Mouse (Mus musculus): ENCODE measurements around the gene Smg6.
A peak's percentile ranks its signal among the peaks of the same experiment; 100 is the strongest.
"Not testable (repeated sequence)": the region's sequence is repeated elsewhere in the genome, so short reads cannot be mapped to it uniquely, and the experiment has no call there.

Smg6 gene

DNA sequence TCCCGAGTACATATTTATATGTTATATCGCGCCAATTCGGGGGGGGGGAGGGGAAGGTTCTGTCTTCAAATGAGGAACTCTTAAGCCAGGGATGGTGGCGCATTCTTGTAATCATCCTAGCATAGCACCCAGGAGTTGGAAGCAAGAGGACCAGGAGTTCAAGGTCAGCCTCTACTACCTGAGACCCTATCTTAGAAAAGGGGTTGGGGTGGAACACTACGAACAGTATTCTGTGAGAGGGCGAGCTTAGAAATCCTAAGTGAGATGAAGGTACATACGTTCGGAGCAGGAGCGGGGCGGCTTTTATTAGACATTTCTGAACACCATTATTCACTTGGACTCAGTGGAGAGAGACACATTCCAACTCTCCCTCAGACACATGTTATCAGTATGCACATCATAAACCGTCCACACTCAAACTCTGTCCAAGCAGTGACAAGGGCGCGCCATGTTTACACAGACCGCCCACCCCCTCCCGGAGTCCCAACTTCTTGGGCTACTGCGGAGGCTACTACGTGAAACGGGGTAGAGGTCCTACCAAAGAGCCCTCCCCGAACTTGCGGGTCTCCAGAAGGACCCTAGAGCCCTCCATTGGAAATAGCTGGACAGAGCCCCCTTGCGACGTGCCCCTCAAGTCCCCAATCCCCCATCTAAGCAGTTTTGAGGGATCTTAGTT is 243.9 kb downstream of the Smg6 start, which contains the start of gene Hic1:
TSS of gene Hic1 (minus strand) at position 115 of the 676 bp plus-strand sequence.
- peak; percentile 62 for DNase-seq

- peak; percentile 97 for DNase-seq
Measured at GRCm38 (mm10) chr11:75170136-75170751, 244.6 kb downstream of the Smg6 start.

DNA sequence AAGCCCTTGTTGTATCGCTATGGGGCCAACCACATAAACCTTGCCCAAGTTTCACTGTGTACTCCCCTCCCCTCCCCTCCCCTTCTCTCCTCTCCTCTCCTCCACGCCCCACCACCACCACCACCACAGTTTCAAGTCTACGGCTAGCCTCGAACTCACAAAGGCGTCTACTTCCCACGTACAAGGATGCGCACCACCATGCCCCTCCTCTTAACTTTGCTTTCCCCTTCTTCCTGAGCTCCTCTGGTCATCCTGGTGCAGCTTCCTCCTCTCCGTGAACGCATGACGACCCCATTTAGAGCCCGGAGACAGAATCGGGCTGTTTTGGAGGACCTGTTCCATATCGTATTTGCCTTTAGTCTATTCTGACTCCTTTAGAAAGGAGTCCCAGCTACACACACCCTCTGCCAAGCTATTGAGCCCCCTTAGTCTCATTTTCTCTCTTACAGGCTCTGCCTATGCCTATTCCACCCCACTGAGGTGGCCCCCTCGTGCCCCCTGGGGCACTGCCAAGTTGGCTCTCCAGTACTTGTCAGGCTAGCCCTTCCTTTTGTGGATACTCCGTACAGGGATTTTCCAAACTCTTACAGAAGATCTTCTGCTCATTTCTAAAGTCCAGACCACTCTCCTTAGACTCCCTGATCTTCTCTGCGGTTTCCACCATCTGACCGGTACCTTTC is 245.7 kb downstream of the Smg6 start:
- peak; percentile 26 for DNase-seq

- DNase-seq, result peak; percentile 56
Measured at GRCm38 (mm10) chr11:75172151-75173094, 246.8 kb downstream of the Smg6 start.

DNA sequence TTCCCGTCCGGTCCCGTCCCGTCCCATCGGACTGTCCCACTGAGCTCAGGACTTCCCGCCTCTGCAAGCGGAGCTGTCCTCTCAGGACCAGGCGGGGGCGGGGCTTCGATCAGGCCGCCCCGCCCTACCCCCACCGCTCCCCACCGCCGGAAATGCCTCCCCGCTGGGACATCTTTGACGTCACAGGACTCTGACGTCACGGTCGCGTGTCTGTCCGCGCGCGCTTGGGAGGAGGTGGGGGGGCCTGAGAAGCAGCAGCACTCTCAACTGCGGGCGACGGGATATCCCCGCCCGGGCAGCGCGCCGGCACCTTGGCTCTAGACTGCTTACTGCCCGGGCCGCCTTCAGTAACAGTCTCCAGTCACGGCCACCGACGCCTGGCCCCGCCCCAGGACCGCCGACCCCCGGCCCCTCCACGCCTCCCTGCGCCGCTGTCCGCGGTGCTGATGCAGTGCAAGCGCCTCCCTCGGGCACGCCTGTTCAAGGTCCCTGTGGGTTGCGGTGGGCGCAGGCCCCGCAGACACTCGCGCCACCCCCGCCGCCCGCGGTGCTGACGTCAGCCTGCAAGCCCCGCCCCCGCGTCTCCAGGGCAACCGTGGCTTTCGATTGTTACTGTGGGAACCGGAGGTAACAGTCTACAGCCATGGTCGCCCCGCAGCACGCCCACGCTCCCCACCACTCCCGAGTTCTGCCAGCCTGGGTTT is 247.6 kb downstream of the Smg6 start:
- DNase-seq, result peak; percentile 91

DNA sequence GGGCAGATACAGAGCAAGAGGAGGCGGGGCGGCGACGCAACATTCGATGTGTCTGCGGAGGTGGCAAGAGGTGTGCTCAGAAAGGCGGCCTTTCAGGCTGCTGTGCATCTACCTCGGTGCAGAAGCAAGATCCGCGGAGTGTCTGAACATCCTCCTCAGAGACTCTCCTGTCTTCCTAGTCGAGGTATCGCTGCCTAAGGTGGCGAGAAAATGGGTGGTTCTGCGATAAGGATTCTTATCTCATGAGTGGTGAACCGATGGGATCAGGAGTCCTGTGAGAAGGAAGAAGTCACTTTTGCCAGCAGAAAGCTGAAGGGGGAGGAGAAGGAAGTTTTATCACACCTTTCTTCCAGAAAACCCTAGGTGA is 248.2 kb downstream of the Smg6 start:
- no peak for DNase-seq

DNA sequence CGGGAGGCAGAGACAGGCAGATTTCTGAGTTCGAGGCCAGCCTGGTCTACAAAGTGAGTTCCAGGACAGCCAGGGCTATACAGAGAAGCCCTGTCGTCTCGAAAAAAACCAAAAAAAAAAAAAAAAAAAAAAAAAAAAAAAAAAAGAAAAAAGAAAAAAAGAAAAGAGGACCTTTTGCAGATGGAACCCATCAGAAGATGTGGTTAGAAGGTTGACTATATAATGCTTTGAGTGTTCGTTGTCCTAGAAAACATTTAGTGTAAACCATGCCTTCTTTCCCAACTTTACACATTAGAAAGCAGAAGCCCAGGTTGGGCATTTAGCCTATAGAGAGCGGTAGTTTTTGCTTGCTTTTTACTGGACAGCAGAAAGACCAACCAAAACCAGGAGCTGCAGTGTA is 249.0 kb downstream of the Smg6 start:
- DNase-seq, result not testable (repeated sequence)

DNA sequence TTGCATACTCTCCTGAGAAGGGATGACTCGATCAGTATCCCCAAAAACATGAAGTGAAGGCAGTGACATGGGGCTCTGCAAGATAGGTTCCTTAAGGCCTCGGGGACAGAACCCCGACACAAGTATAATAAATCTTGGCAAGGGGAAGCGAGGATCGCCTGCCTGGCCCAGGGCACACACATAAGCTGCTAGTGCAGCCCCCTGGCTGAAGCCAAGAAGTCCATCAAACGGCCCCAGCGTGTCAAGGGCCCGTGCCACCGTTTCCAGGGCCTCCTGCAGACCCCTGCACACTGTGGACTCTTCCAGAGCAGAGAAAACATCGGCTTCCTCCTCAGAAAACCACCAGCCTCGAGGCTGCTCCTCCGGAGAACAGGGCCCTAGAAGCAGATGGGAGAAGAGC is 252.4 kb downstream of the Smg6 start:
- no peak for DNase-seq

- peak; percentile 96 for DNase-seq
Measured at GRCm38 (mm10) chr11:75178672-75179208, 253.1 kb downstream of the Smg6 start, which contains the start of gene Ovca2. Gene Ovca2 (minus strand): TSS chr11:75178835.

DNA sequence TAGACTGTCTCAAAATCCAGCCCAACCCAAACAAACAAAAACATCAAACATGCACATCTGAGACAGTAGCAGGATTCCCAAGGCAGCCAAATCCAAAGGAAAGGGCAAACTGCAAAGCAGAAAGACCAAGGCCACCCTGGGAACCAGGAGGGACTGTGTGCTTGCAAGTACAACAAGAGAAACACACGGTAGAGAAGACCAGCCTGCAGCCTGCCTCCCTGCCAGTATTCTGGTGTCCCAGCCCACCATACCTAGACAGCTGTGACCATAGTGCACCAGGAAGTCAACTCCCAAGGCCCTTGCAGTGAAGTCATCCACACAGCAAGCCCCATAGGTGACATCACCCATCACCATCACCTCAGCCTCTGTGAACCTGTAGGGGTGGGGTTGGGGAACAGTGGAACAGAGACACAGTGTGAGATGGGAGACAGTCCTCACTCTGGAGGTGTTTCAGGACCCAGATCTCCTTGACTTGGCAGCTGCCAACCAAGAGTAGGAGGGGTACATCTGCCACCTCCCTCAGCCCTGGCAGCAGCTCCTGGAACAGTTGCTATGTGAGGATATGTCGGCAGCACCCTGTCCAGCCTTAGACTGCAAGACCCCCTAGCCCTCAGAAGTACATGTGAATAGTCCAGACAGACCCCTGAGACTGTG is 258.4 kb downstream of the Smg6 start:
- DNase-seq, result no peak

- no peak for DNase-seq
Measured at GRCm38 (mm10) chr11:75184573-75184972, 258.9 kb downstream of the Smg6 start.

GRCm38 (mm10) chr11:75184986-75185385 is 259.4 kb downstream of the Smg6 start:
- no peak for DNase-seq

DNA sequence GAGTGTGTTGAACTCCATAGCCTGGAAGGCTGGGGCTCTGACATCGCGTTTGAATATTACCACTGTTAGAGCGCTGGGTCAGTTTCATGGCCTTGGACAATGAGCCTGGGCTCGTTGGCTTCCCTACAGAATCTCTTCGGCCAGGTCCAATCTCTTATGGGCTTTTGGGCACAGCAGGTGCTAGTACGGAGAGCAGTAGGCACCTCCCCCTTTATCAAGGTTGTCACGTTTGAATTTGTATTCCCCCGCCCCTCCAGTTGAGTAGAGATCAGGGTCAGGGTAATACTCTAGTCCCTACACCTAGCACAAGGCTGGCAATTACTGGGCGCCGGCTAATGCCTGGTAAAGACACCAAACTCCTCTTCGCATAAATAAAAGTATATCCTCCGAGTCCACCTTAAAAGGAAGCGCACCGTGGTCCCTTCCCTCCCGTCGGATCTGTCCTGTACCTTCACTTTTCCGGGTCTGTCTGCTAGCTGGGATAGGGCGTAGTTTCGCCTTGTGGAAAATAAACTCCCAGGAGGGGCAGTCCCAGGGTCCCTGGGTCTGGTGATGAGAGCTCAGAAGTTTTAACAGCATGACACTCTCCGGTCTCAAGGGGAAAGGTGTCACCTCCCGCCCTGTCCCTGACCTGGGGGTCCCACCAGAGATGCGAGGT is 264.2 kb downstream of the Smg6 start:
- no peak for DNase-seq

DNA sequence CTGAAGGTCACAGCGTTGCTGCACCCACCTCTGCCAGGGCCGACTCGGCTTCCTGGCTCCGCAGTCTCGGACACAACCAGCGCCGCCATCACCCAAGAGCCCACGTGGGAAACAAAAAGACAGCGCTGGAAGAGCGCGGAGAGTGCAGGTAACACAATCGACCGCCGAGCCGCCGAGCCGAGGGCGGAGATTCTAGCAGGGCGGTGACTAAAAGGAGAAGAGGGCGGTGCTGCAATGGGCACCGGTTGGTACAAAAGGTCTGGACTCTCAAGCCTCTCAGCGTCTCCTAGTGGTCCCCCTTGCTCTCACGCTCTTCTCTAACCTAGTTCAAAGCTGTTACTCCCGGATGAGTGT is 264.7 kb downstream of the Smg6 start:
- peak; percentile 92 for DNase-seq

DNA sequence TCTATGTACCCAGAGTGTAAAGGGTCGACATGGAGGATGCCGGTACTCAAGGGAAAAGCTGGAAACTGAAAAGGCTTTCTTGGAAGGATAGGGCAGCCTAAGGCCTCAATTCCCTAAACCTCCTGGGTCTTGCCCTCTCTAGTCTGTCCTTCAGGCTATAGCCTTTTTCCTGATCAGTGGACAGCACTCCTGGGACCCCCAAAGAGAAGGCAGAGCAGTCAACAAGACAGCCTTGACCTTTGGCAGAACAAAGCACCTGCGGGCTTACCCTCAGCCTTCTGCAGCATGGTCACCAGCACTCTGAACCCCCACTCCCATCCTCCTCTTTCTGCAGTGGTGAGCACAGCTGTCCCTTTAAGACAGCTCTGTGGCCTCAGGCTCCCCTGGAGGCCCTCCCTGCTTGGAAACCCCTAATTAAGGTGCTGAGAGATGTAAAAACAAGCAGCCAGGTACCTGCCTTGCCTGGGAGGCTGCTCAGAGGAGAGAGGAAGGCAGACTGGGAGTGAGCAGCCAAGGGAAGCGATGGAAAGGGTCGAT is 265.4 kb downstream of the Smg6 start, which contains the start of gene Dph1:
TSS of gene Dph1 (minus strand) at position 337 of the 537 bp plus-strand sequence.
- no peak for DNase-seq

GRCm38 (mm10) chr11:75191841-75192240 is 266.2 kb downstream of the Smg6 start:
- DNase-seq, result no peak

DNA sequence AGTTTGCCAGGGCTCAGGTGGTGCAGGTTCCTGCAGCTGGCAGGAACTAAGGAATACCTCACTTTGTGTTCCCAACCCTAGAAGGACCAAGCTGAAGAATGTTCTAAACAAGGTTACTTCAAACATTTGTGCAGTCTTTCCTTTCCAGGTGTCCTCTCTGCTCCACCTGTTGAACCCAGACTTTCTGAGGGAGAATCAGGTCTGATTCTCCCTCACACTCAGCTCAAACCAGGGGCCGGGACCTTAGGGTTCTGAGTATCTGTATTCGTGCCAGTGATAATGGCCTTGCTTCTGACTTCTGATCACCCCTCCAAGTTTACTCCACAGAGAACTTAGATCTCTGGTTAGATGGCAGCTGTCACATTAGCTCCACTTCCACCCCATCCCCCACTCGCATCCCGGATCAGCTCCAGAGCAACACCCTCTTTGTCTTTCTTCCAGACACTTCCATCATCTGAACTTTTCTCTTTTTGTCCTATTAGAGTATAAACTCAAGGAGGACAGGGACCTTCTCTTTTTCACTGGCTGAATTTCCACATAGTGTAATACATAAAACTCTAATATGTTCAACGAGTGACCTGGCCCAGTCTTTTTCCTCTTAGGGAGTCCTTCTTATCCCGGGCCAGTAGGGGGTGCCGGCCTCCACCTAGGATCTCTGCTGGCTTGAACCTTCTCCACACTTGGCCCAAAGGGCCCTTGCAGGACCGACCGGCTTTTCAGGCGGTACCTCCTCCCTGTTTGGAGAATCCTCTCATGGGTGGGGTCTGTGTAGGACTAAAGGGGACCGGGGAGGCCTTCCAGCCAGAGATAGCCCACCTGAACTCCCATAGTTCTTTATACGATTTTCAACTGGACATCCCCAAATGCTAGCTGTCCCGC is 267.0 kb downstream of the Smg6 start:
- peak; percentile 93 for DNase-seq

DNA sequence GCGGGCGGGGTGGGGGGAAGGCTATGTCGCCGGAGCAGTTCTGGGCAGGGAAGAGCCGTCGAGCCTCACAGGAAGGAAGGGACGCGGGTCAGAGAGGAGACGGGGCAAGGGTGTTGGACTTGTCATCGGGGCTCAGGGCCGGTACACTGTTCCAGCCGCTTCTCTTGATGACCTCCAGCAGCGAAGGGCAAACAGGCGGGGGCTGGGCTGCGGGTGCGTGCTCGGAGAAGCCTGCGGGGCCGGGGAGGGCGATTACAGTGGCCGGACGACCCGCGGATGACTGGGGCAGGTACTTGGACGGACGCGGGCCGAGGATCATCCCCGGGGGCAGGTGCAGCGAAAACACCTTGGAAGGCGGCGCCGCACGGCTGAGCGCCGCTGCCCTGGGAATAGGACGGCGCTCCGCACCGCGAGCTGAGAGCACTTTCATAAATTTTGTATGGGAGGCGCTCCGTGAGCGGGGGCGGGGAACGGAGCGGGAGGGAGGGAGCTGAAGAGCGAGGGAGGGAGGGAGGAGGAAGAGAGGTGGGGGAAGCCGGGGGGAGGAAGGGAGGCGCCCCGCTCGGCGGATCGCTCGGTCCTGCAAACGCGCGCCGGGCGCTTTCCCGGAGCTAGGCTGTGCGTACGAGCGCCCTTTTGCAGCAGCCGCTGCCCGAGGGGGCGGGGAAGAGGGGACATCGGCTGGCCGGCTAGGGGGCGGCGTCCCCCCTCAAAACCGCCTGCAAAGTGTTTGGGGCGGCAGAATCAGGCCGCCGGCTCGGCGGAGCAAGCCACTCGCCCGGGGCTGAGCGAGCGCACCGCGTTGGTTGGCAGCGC is 267.8 kb downstream of the Smg6 start, which contains the start of gene Rtn4rl1:
TSS of gene Rtn4rl1 (plus strand) at position 528 of the 816 bp plus-strand sequence.
- DNase-seq, result peak; percentile 81

Measured in lung, postnatal 10 days (tissue).